Mouse (Mus musculus) CH12.LX (cell line): Measurements from ENCODE around the gene Map1a. TPM values are rescaled to one million over a fixed set of nuclear protein-coding genes. Genes with fewer than 3 reads are reported as not detected.

ENCODE experiments used
- DNase-seq: peaks from one replicate; pipeline ENCODE4 v3.0.0-alpha.2; 2013; ENCODE audit errors: extremely low read depth
- H3K27ac ChIP-seq: 2 replicates; pipeline ENCODE4 v1.5.1; 2012; ENCODE audit warnings: low read depth, mild to moderate bottlenecking, control low read depth, moderate library complexity; ENCODE audit not compliant: insufficient read depth
- H3K27me3 ChIP-seq: replicated peaks from 2 replicates; pipeline ENCODE3; 2012; ENCODE audit warnings: inconsistent platforms
- H3K36me3 ChIP-seq, 2 experiments: replicated peaks in 1 of 2; 2 replicates each; pipeline versions ENCODE3 to v1.6.1; 2012; ENCODE audit warnings: inconsistent platforms in 1 of 2, low read length in 1 of 2, mild to moderate bottlenecking in 1 of 2, mixed read lengths in 1 of 2, moderate library complexity in 1 of 2; ENCODE audit not compliant: control insufficient read depth in 1 of 2, insufficient read depth in 1 of 2
- H3K4me1 ChIP-seq, 2 experiments: 2 replicates each; pipeline ENCODE4 v1.6.1; 2012; ENCODE audit warnings: inconsistent platforms in 1 of 2, moderate library complexity in 1 of 2; ENCODE audit not compliant: insufficient read depth in 2 of 2, control insufficient read depth in 1 of 2
- H3K4me2 ChIP-seq: 2 replicates; pipeline ENCODE4 v1.6.1; 2012; ENCODE audit warnings: low read depth, mild to moderate bottlenecking, control low read depth; ENCODE audit not compliant: poor library complexity, insufficient read depth, severe bottlenecking
- H3K4me3 ChIP-seq, 3 experiments: fragments of 150-350 bp in 1 of 3; sonication (generic) in 1 of 3; replicated peaks in 1 of 3; 2 replicates each; pipeline versions ENCODE3 to v1.5.1; 2011 to 2012; ENCODE audit warnings: low read depth in 2 of 3, low read length in 2 of 3, mild to moderate bottlenecking in 2 of 3, moderate library complexity in 2 of 3, control low read depth in 1 of 3, improper control_type of control experiment in 1 of 3, inconsistent platforms in 1 of 3, mixed read lengths in 1 of 3; ENCODE audit not compliant: poor library complexity in 1 of 3
- H3K79me2 ChIP-seq: replicated peaks from 2 replicates; pipeline ENCODE4 v1.6.1; 2012; ENCODE audit warnings: mild to moderate bottlenecking, moderate library complexity; ENCODE audit not compliant: control insufficient read depth, poor library complexity, insufficient read depth, severe bottlenecking; ENCODE audit errors: extremely low read depth
- H3K9ac ChIP-seq: 2 replicates; pipeline ENCODE4 v1.6.1; 2012; ENCODE audit warnings: low read depth, mild to moderate bottlenecking, control low read depth, moderate library complexity; ENCODE audit not compliant: insufficient read depth
- H3K9me3 ChIP-seq: replicated peaks from 2 replicates; pipeline ENCODE3; 2012; ENCODE audit warnings: low read length, inconsistent platforms, mixed read lengths
- BHLHE40 ChIP-seq: IDR thresholded peaks from 2 replicates; pipeline ENCODE4 v1.6.1; 2011; ENCODE audit warnings: mild to moderate bottlenecking, low read depth, low read length, improper control_type of control experiment
- CTCF ChIP-seq, 2 experiments: IDR thresholded peaks in 1 of 2; conservative IDR thresholded peaks in 1 of 2; 2 replicates each; pipeline ENCODE4 v1.5.1; 2011 to 2012; ENCODE audit warnings: low read depth in 2 of 2, low read length in 2 of 2, improper control_type of control experiment in 1 of 2, inconsistent platforms in 1 of 2, mild to moderate bottlenecking in 1 of 2, moderate library complexity in 1 of 2
- ELF1 ChIP-seq: IDR thresholded peaks from 2 replicates; pipeline ENCODE4 v1.6.1; 2014; ENCODE audit warnings: low read depth, mild to moderate bottlenecking, inconsistent platforms, low read length, improper control_type of control experiment
- ETS1 ChIP-seq: conservative IDR thresholded peaks from 2 replicates; pipeline ENCODE4 v1.6.1; 2012; ENCODE audit warnings: low read depth, mild to moderate bottlenecking, inconsistent platforms, low read length, improper control_type of control experiment, moderate library complexity
- GABPA ChIP-seq: IDR thresholded peaks from 2 replicates; pipeline ENCODE4 v1.6.1; 2012; ENCODE audit warnings: low read depth, low read length, improper control_type of control experiment, inconsistent platforms; ENCODE audit not compliant: insufficient replicate concordance
- IRF4 ChIP-seq: IDR thresholded peaks from 2 replicates; pipeline ENCODE4 v1.6.1; 2014; ENCODE audit warnings: low read depth, mild to moderate bottlenecking, inconsistent platforms, low read length, improper control_type of control experiment
- JUN ChIP-seq: IDR thresholded peaks from 2 replicates; pipeline ENCODE4 v1.6.1; 2011; ENCODE audit warnings: low read depth, mild to moderate bottlenecking, low read length, improper control_type of control experiment, moderate library complexity; ENCODE audit not compliant: insufficient read depth
- JUND ChIP-seq: conservative IDR thresholded peaks from 2 replicates; pipeline ENCODE4 v1.6.1; 2011; ENCODE audit warnings: low read depth, low read length, improper control_type of control experiment
- KAT2A ChIP-seq: IDR thresholded peaks from 2 replicates; pipeline ENCODE4 v1.6.1; 2012; ENCODE audit warnings: low read length, improper control_type of control experiment, inconsistent platforms; ENCODE audit not compliant: insufficient replicate concordance
- MAFK ChIP-seq: IDR thresholded peaks from 2 replicates; pipeline ENCODE4 v1.6.1; 2011; ENCODE audit warnings: low read length, improper control_type of control experiment; ENCODE audit not compliant: insufficient replicate concordance
- MAX ChIP-seq: IDR thresholded peaks from 2 replicates; pipeline ENCODE4 v1.6.1; 2011; ENCODE audit warnings: low read length, improper control_type of control experiment
- MAZ ChIP-seq: IDR thresholded peaks from 2 replicates; pipeline ENCODE4 v1.6.1; 2012; ENCODE audit warnings: low read depth, mild to moderate bottlenecking, inconsistent platforms, low read length, improper control_type of control experiment, moderate library complexity
- MEF2A ChIP-seq: IDR thresholded peaks from 2 replicates; pipeline ENCODE4 v1.6.1; 2014; ENCODE audit warnings: low read depth, mild to moderate bottlenecking, inconsistent platforms, low read length, improper control_type of control experiment, borderline replicate concordance
- MXI1 ChIP-seq: IDR thresholded peaks from 2 replicates; pipeline ENCODE4 v1.6.1; 2011; ENCODE audit warnings: mild to moderate bottlenecking, low read depth, low read length, improper control_type of control experiment
- MYC ChIP-seq: IDR thresholded peaks from 2 replicates; pipeline ENCODE4 v1.6.1; 2011; ENCODE audit warnings: low read depth, mild to moderate bottlenecking, improper control_type of control experiment, low read length
- NELFE ChIP-seq: IDR thresholded peaks from 2 replicates; pipeline ENCODE4 v1.6.1; 2011; ENCODE audit warnings: low read depth, low read length, improper control_type of control experiment
- PAX5 ChIP-seq: IDR thresholded peaks from 2 replicates; pipeline ENCODE4 v1.6.1; 2012; ENCODE audit warnings: low read length, inconsistent platforms, mixed read lengths
- POLR2A ChIP-seq: IDR thresholded peaks from 2 replicates; pipeline ENCODE4 v1.6.1; 2011; ENCODE audit warnings: low read depth, mild to moderate bottlenecking, improper control_type of control experiment, low read length
- POLR2AphosphoS2 ChIP-seq: IDR thresholded peaks from 2 replicates; pipeline ENCODE4 v1.6.1; 2011; ENCODE audit warnings: low read depth, low read length, improper control_type of control experiment
- RAD21 ChIP-seq: IDR thresholded peaks from 2 replicates; pipeline ENCODE4 v1.6.1; 2011; ENCODE audit warnings: low read depth, mild to moderate bottlenecking, low read length, improper control_type of control experiment, moderate library complexity
- RCOR1 ChIP-seq: conservative IDR thresholded peaks from 2 replicates; pipeline ENCODE4 v1.6.1; 2012; ENCODE audit warnings: low read depth, mild to moderate bottlenecking, inconsistent platforms, low read length, improper control_type of control experiment
- SIN3A ChIP-seq: IDR thresholded peaks from 2 replicates; pipeline ENCODE4 v1.6.1; 2012; ENCODE audit warnings: low read length, improper control_type of control experiment, inconsistent platforms
- SMC3 ChIP-seq: IDR thresholded peaks from 2 replicates; pipeline ENCODE4 v1.6.1; 2011; ENCODE audit warnings: low read depth, low read length, improper control_type of control experiment
- TBP ChIP-seq: conservative IDR thresholded peaks from 2 replicates; pipeline ENCODE4 v1.6.1; 2011; ENCODE audit warnings: low read depth, low read length, improper control_type of control experiment
- TCF12 ChIP-seq: IDR thresholded peaks from 2 replicates; pipeline ENCODE4 v1.6.1; 2014; ENCODE audit warnings: low read depth, mild to moderate bottlenecking, inconsistent platforms, low read length, improper control_type of control experiment
- UBTF ChIP-seq: IDR thresholded peaks from 2 replicates; pipeline ENCODE4 v1.6.1; 2012; ENCODE audit warnings: low read depth, mild to moderate bottlenecking, inconsistent platforms, low read length, improper control_type of control experiment, moderate library complexity
- USF2 ChIP-seq: conservative IDR thresholded peaks from 2 replicates; pipeline ENCODE4 v1.6.1; 2011; ENCODE audit warnings: low read depth, low read length, improper control_type of control experiment
- ZKSCAN1 ChIP-seq: IDR thresholded peaks from 2 replicates; pipeline ENCODE4 v1.6.1; 2012; ENCODE audit warnings: low read depth, inconsistent platforms, low read length, improper control_type of control experiment, borderline replicate concordance
- ZMIZ1 ChIP-seq: IDR thresholded peaks from 2 replicates; pipeline ENCODE4 v1.6.1; 2012; ENCODE audit warnings: low read depth, mild to moderate bottlenecking, inconsistent platforms, low read length, improper control_type of control experiment
- dilution Hi-C: fragments of 300-500 bp; cut with MboI; formaldehyde crosslinking; loops from 2 replicates; pipeline ENCODE4 v1.14.3; 2020; ENCODE audit warnings: low sequenced_read_pairs; ENCODE audit not compliant: extremely low pct_unique_long_range_greater_than_20kb, extremely low pct_ligation_motif_present
- in situ Hi-C: fragments of 300-500 bp; cut with MboI; formaldehyde crosslinking; loops from 3 replicates; pipeline ENCODE4 v1.14.3; 2019; ENCODE audit warnings: low sequenced_read_pairs, low pct_ligation_motif_present, low pct_unique_long_range_greater_than_20kb, mixed read lengths
- polyA plus RNA-seq: library from polyadenylated mRNA; unstranded; fragments of >175 nt; gene quantifications from 2 replicates; pipeline ENCODE4 v1.2.1, GENCODE M21; 2012; ENCODE audit warnings: low read depth; ENCODE audit not compliant: insufficient read length
- total RNA-seq, 2 experiments: library from RNA; depleted of rRNA; stranded (reverse); fragments of 300-350 nt in 1 of 2; fragments of >200 nt in 1 of 2; gene quantifications; 2 replicates each; pipeline ENCODE4 v1.2.3; 2012 to 2014

Map1a gene
- total and polyA plus RNA-seq, 3 experiments, result 0.16 to 7.2 (median 0.38) TPM

DNA sequence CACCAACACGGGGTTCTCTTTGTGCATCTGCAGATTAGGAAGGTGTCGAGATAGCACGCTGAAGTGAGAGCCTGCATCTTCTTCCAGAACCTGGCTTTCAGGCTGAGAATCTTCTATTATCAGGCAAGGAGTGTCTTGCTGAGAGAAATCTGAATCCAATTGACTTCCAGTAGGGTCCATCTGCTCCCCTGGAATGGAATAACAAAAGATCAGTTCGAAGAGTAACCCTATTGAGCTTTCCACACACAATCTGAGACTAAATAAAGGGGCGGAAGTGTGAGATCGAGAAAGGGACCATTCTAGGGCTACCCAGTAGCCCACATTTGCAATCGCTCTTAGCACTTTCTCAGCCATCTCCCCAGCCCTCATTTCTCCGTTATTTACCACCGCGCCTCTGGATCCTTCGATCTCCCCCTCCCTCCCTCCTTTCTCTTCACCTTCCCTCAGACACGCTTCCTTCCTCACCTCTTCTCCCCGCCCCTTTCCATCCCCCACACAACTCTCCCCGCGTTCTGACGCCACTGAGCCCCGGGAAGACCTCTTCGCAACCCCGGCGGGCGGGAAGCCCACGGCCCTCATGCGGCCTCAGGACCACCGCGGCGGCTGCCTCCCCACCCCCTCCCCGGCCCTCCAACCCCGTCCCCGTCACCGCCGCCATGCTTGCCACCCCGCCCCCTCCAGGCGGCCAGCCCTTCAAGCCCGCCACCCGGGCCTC is 18.7 kb upstream of the Map1a start:
- peak overlapping the region; percentile 84 to 88 (median 86) for H3K4me3 ChIP-seq
- H3K9me3 ChIP-seq, result no peaks in the 10 kb centered on the region
- H3K4me1 ChIP-seq, result peaks cover 3 to 33% of the 10 kb centered on the region in 2 experiments; a peak in 3 of 4 replicates
- H3K4me2 ChIP-seq, result peak overlapping the region; percentile 79
- H3K36me3 ChIP-seq, result peaks cover 29 to 39% of the 10 kb centered on the region in 2 experiments
- H3K9ac ChIP-seq, result peak overlapping the region; percentile 74
- DNase-seq, result no peak
- H3K79me2 ChIP-seq, result peaks cover 16% of the 10 kb centered on the region
- H3K27ac ChIP-seq, result no peak overlapping the region; the same call in 1 of the 2 replicates
- dilution Hi-C loops, result no loop called here
- in situ Hi-C loops, result no loop called here
- no peaks in the 10 kb centered on the region for H3K27me3 ChIP-seq
- TF ChIP-seq MAZ (0 out of 2 replicates have a peak, but pooled peaks have one; percentile 32), MYC (0 out of 2 replicates have a peak, but pooled peaks have one; percentile 40), SMC3 (no peak), POLR2AphosphoS2 (no peak)

DNA sequence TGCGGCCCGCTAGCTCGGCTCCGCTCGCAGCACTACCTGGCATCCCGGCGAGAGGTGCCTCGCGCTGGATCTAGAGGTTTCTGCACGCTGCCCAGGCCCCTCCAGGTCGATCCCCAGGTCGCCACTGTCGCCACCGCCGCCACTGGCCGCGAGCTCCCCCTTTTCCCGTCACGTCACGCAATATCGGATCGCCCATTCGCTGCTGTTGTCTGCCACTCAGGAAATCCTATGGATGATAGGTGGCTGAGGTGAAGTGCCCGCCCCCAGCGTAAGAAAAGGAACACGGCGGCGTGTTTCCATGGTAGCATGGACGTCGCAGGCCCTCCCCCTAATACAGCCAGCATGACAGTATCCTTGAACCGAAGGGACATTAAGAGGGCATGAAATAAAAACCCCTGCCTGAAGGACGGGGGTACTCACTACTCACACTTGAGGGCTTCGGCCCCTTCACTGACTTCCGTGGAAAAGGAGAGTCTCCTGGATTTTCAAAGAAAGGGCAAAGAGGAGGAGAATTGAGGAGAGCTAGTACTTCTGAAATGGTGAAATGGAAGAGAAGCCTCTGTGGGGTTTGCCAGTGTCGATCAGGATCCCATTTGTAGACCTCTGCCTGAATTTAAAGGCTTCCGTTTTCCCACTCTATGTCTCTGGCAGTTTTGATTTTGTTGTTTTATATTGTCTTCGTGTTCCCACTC is 18.0 kb upstream of the Map1a start, which contains the start of gene Trp53bp1:
Gene Trp53bp1 (minus strand): TSS at position 172 of the 692 bp plus-strand sequence.
- no peak within 1 kb of the TSS; the same call in 1 of the 2 replicates for H3K27ac ChIP-seq
- TF ChIP-seq MAZ (no peak), RCOR1 (no peak), ZKSCAN1 (no peak), PAX5 (no peak), USF2 (no peak), MAFK (no peak), NELFE (peak; percentile 50; the same call in 1 of the 2 replicates), ELF1 (no peak; the same call in 1 of the 2 replicates), KAT2A (no peak), UBTF (no peak), RAD21 (no peak), JUND (no peak), MEF2A (peak; percentile 24; the same call in 1 of the 2 replicates), ETS1 (no peak), CTCF (conservative IDR thresholded peaks at IDR 0.05 in 1 of 2, IDR thresholded peaks at IDR 0.05 in 1 of 2; ENCODE audit: low read depth in 2 of 2, low read length in 2 of 2) (no peak), MXI1 (peak; percentile 88), JUN (no peak), SIN3A (peak; percentile 83), ZMIZ1 (no peak), GABPA (no peak), TCF12 (peak; percentile 49; the same call in 1 of the 2 replicates), SMC3 (no peak), TBP (peak; percentile 74), POLR2A (peak; percentile 52; the same call in 1 of the 2 replicates), BHLHE40 (no peak), IRF4 (peak; percentile 5; the same call in 1 of the 2 replicates), MYC (no peak), MAX (0 out of 2 replicates have a peak, but pooled peaks have one; percentile 4)

More for the DNA sequence above, 18.0 kb upstream of the Map1a start, which contains the start of gene Trp53bp1:
- peak within 1 kb of the TSS; percentile 84 to 88 (median 86) for H3K4me3 ChIP-seq
- in situ Hi-C loops, result no loop called here
- H3K27me3 ChIP-seq, result no peaks in the 10 kb centered on the region
- H3K4me1 ChIP-seq, result peaks cover 9 to 40% of the 10 kb centered on the region in 2 experiments
- peak within 1 kb of the TSS; percentile 79 for H3K4me2 ChIP-seq
- H3K36me3 ChIP-seq, result peaks cover 29 to 36% of the 10 kb centered on the region in 2 experiments
- peak within 1 kb of the TSS; percentile 74 for H3K9ac ChIP-seq
- DNase-seq, result peak; percentile 96
- H3K79me2 ChIP-seq, result peaks cover 16% of the 10 kb centered on the region
- dilution Hi-C loops, result no loop called here
- no peaks in the 10 kb centered on the region for H3K9me3 ChIP-seq
